Mouse (Mus musculus): ENCODE measurements around the gene Aplnr. TPM values are rescaled to one million over a fixed set of nuclear protein-coding genes. Genes with fewer than 3 reads are reported as not detected.

The Aplnr gene
- polyA plus RNA-seq (2015; fragmentation: Nextera tagmentation; extraction: Ambion mirVana), result 54.1 and 62.0 TPM in 2 replicates

- H3K4me1 ChIP-seq, result no peaks in the 10 kb centered on the region
- no peaks in the 10 kb centered on the region for H3K36me3 ChIP-seq
- 0 out of 2 replicates have a peak, but pooled peaks have one; percentile 27 for ATAC-seq (ENCODE audit: insufficient number of reproducible peaks, low FRiP score, low TSS enrichment, low read depth)
- no peak within 1 kb of the TSS for H3K4me2 ChIP-seq
- peak within 1 kb of the TSS; percentile 13; the same call in 1 of the 2 replicates for H3K4me3 ChIP-seq
- no peak within 1 kb of the TSS for H3K9ac ChIP-seq
- no peaks in the 10 kb centered on the region for H3K9me3 ChIP-seq
- 7% methylated on average over 4 of the region's 4 CpGs for WGBS
- H3K27me3 ChIP-seq, result 0 out of 2 replicates have a peak, but pooled peaks cover 8% of the 10 kb centered on the region
- H3K27ac ChIP-seq, result no peak within 1 kb of the TSS
Observed at GRCm38 (mm10) chr2:85136089-85136488, at the start of gene Aplnr. Aplnr (plus strand) TSS chr2:85136225.

- H3K4me1 ChIP-seq, result peaks cover 4% of the 10 kb centered on the region
- H3K27ac ChIP-seq, result no peak overlapping the region
- H3K9ac ChIP-seq, result no peak overlapping the region
- ATAC-seq (ENCODE audit: insufficient number of reproducible peaks, low FRiP score, low TSS enrichment, low read depth), result no peak
- H3K4me3 ChIP-seq, result no peak overlapping the region
- H3K4me2 ChIP-seq, result no peak overlapping the region
- H3K27me3 ChIP-seq, result no peaks in the 10 kb centered on the region
- WGBS, result 52% methylated on average over 11 of the region's 11 CpGs
- no peaks in the 10 kb centered on the region for H3K9me3 ChIP-seq
- H3K36me3 ChIP-seq, result peaks cover 4% of the 10 kb centered on the region; the same call in 1 of the 2 replicates
Observed at GRCm38 (mm10) chr2:85088716-85089646, 47.0 kb upstream of the Aplnr start.

- no peak overlapping the region for H3K4me3 ChIP-seq
- no peak for ATAC-seq (ENCODE audit: insufficient number of reproducible peaks, low FRiP score, low TSS enrichment, low read depth)
- WGBS, result 93% methylated on average over 4 of the region's 4 CpGs
Observed at GRCm38 (mm10) chr2:85091325-85091724, 44.7 kb upstream of the Aplnr start.

GRCm38 (mm10) chr2:85093376-85093775 is 42.6 kb upstream of the Aplnr start:
- Histone ChIP-seq H3K36me3 (no peaks in the 10 kb centered on the region), H3K27ac (no peak overlapping the region), H3K27me3 (no peaks in the 10 kb centered on the region), H3K9ac (no peak overlapping the region), H3K9me3 (no peaks in the 10 kb centered on the region), H3K4me2 (no peak overlapping the region), H3K4me1 (peaks cover 4% of the 10 kb centered on the region), H3K4me3 (no peak overlapping the region)
- 82% methylated on average over 1 of the region's 1 CpGs for WGBS
- ATAC-seq (ENCODE audit: insufficient number of reproducible peaks, low FRiP score, low TSS enrichment, low read depth), result no peak

More at GRCm38 (mm10) chr2:85091325-85091724, 44.7 kb upstream of the Aplnr start:
- no peak overlapping the region for H3K27ac ChIP-seq
- H3K36me3 ChIP-seq, result no peaks in the 10 kb centered on the region
- no peak overlapping the region for H3K4me2 ChIP-seq
- H3K9me3 ChIP-seq, result no peaks in the 10 kb centered on the region
- H3K27me3 ChIP-seq, result no peaks in the 10 kb centered on the region
- H3K4me1 ChIP-seq, result peaks cover 4% of the 10 kb centered on the region
- no peak overlapping the region for H3K9ac ChIP-seq

GRCm38 (mm10) chr2:85095906-85096305 is 40.1 kb upstream of the Aplnr start:
- Histone ChIP-seq H3K36me3 (no peaks in the 10 kb centered on the region), H3K27ac (no peak overlapping the region), H3K9ac (no peak overlapping the region), H3K4me1 (no peaks in the 10 kb centered on the region), H3K4me2 (no peak overlapping the region), H3K9me3 (no peaks in the 10 kb centered on the region), H3K27me3 (no peaks in the 10 kb centered on the region), H3K4me3 (no peak overlapping the region)
- no peak for ATAC-seq (ENCODE audit: insufficient number of reproducible peaks, low FRiP score, low TSS enrichment, low read depth)
- 67% methylated on average over 5 of the region's 5 CpGs for WGBS

GRCm38 (mm10) chr2:85098014-85098413 is 38.0 kb upstream of the Aplnr start:
- no peaks in the 10 kb centered on the region for H3K27me3 ChIP-seq
- no peaks in the 10 kb centered on the region for H3K9me3 ChIP-seq
- H3K4me2 ChIP-seq, result no peak overlapping the region
- ATAC-seq (ENCODE audit: insufficient number of reproducible peaks, low FRiP score, low TSS enrichment, low read depth), result no peak
- no peak overlapping the region for H3K4me3 ChIP-seq
- no peaks in the 10 kb centered on the region for H3K4me1 ChIP-seq
- no peak overlapping the region for H3K9ac ChIP-seq
- no peaks in the 10 kb centered on the region for H3K36me3 ChIP-seq
- H3K27ac ChIP-seq, result no peak overlapping the region
- WGBS, result 64% methylated on average over 2 of the region's 2 CpGs

- WGBS, result 58% methylated on average over 7 of the region's 7 CpGs
- ATAC-seq (ENCODE audit: insufficient number of reproducible peaks, low FRiP score, low TSS enrichment, low read depth), result no peak
- no peak overlapping the region for H3K27ac ChIP-seq
- no peak overlapping the region for H3K4me3 ChIP-seq
- H3K9ac ChIP-seq, result no peak overlapping the region
- H3K4me2 ChIP-seq, result no peak overlapping the region
- H3K36me3 ChIP-seq, result no peaks in the 10 kb centered on the region
- no peaks in the 10 kb centered on the region for H3K4me1 ChIP-seq
- H3K9me3 ChIP-seq, result no peaks in the 10 kb centered on the region
- H3K27me3 ChIP-seq, result no peaks in the 10 kb centered on the region
Observed at GRCm38 (mm10) chr2:85098824-85099511, 37.1 kb upstream of the Aplnr start.

GRCm38 (mm10) chr2:85103201-85103600 is 32.8 kb upstream of the Aplnr start:
- Histone ChIP-seq H3K27ac (no peak overlapping the region), H3K4me2 (no peak overlapping the region), H3K9ac (no peak overlapping the region), H3K9me3 (no peaks in the 10 kb centered on the region), H3K4me1 (peaks cover 7% of the 10 kb centered on the region; the same call in 1 of the 2 replicates), H3K27me3 (no peaks in the 10 kb centered on the region), H3K4me3 (no peak overlapping the region), H3K36me3 (no peaks in the 10 kb centered on the region)
- ATAC-seq (ENCODE audit: insufficient number of reproducible peaks, low FRiP score, low TSS enrichment, low read depth), result no peak
- 81% methylated on average over 8 of the region's 8 CpGs for WGBS

GRCm38 (mm10) chr2:85105426-85106013 is 30.5 kb upstream of the Aplnr start:
- no peak overlapping the region for H3K9ac ChIP-seq
- no peak overlapping the region for H3K4me2 ChIP-seq
- no peak overlapping the region for H3K4me3 ChIP-seq
- no peak overlapping the region for H3K27ac ChIP-seq
- no peaks in the 10 kb centered on the region for H3K27me3 ChIP-seq
- ATAC-seq (ENCODE audit: insufficient number of reproducible peaks, low FRiP score, low TSS enrichment, low read depth), result no peak
- WGBS, result 60% methylated on average over 11 of the region's 11 CpGs
- H3K36me3 ChIP-seq, result no peaks in the 10 kb centered on the region
- H3K9me3 ChIP-seq, result no peaks in the 10 kb centered on the region
- H3K4me1 ChIP-seq, result peaks cover 7% of the 10 kb centered on the region; the same call in 1 of the 2 replicates

- Histone ChIP-seq H3K27me3 (no peaks in the 10 kb centered on the region), H3K9ac (no peak overlapping the region), H3K4me3 (no peak overlapping the region), H3K4me2 (no peak overlapping the region), H3K4me1 (peaks cover 7% of the 10 kb centered on the region; the same call in 1 of the 2 replicates), H3K9me3 (no peaks in the 10 kb centered on the region), H3K27ac (no peak overlapping the region), H3K36me3 (no peaks in the 10 kb centered on the region)
- WGBS, result 50% methylated on average over 7 of the region's 7 CpGs
- ATAC-seq (ENCODE audit: insufficient number of reproducible peaks, low FRiP score, low TSS enrichment, low read depth), result no peak
Observed at GRCm38 (mm10) chr2:85106068-85106790, 29.8 kb upstream of the Aplnr start.

- no peak overlapping the region for H3K9ac ChIP-seq
- no peak overlapping the region for H3K4me3 ChIP-seq
- H3K27ac ChIP-seq, result no peak overlapping the region
- no peak overlapping the region for H3K4me2 ChIP-seq
- no peaks in the 10 kb centered on the region for H3K36me3 ChIP-seq
- WGBS, result 72% methylated on average over 4 of the region's 4 CpGs
- H3K9me3 ChIP-seq, result no peaks in the 10 kb centered on the region
- ATAC-seq (ENCODE audit: insufficient number of reproducible peaks, low FRiP score, low TSS enrichment, low read depth), result no peak
- H3K27me3 ChIP-seq, result no peaks in the 10 kb centered on the region
- H3K4me1 ChIP-seq, result peaks cover 7% of the 10 kb centered on the region; the same call in 1 of the 2 replicates
Observed at GRCm38 (mm10) chr2:85106941-85107340, 29.1 kb upstream of the Aplnr start.
